Mouse (Mus musculus) heart, postnatal 0 days (tissue): ENCODE measurements around the gene Tacr2.

ENCODE experiments used
- CTCF ChIP-seq: IDR thresholded peaks from 2 replicates; pipeline ENCODE4 v1.5.1; 2016; ENCODE audit warnings: antibody characterized with exemption, control low read depth, low read depth
- EP300 ChIP-seq: IDR thresholded peaks from 2 replicates; pipeline ENCODE4 v1.6.1; 2016; ENCODE audit warnings: antibody characterized with exemption, low read depth

GRCm38 (mm10) chr10:62306483-62306882, 54.2 kb downstream of the Tacr2 start:
- no peak for TF ChIP-seq CTCF
- TF ChIP-seq EP300, result no peak
